Comparison of ENCODE assay signal across 11 mouse cellular contexts in genomic region chr8:94306989-94307513, GRCm38 (mm10). TPM values are rescaled to one million over a fixed set of nuclear protein-coding genes. Genes with fewer than 3 reads are reported as not detected.
A peak's percentile ranks its signal among the peaks of the same experiment; 100 is the strongest.
DNase-seq lines count a peak whose midpoint lies in the region; ATAC-seq lines count a peak whose summit lies in the region.
"Had no signal": no experiment of that assay in that cellular context is flagged by ENCODE, and none has a peak within 500 bp of the region (broad histone marks: within the 10 kb centered on the region; RNA-seq: fewer than 3 reads in every experiment).

No protein-coding gene starts in this region.

- peak overlapping the region; percentile 39; the same call in 1 of the 2 replicates for H3K27ac ChIP-seq in intestine, embryonic 16.5 days (ENCODE audit: low read length)
- H3K27ac ChIP-seq in forebrain, embryonic 14.5 days (ENCODE audit: low read depth, low read length): no peak overlapping the region

- 0 out of 2 replicates have a peak overlapping the region, but pooled peaks have one; percentile 25 for H3K9ac ChIP-seq in intestine, embryonic 16.5 days (ENCODE audit: low read depth, low read length)
- H3K9ac ChIP-seq in forebrain, embryonic 14.5 days (ENCODE audit: low read length): no peak overlapping the region

- no peak overlapping the region for H3K4me3 ChIP-seq in intestine, embryonic 16.5 days (ENCODE audit: low read length)
- no peak overlapping the region for H3K4me3 ChIP-seq in forebrain, embryonic 14.5 days (ENCODE audit: low read depth, low read length)

- 62% methylated on average over 7 of the region's 7 CpGs for WGBS in intestine, embryonic 16.5 days
- WGBS in forebrain, embryonic 14.5 days: 93% methylated on average over 7 of the region's 7 CpGs

- no peak overlapping the region for H3K4me2 ChIP-seq in intestine, embryonic 16.5 days (ENCODE audit: low read depth, low read length)
- H3K4me2 ChIP-seq in forebrain, embryonic 14.5 days (ENCODE audit: low read length): no peak overlapping the region

- H3K4me1 ChIP-seq in intestine, embryonic 16.5 days (ENCODE audit: control insufficient read depth, insufficient read depth, low read length): peaks cover 5% of the 10 kb centered on the region; the same call in 1 of the 2 replicates
- H3K4me1 ChIP-seq in forebrain, embryonic 14.5 days (ENCODE audit: control insufficient read depth, insufficient read depth, low read length): no peaks in the 10 kb centered on the region

- ATAC-seq in intestine, embryonic 16.5 days: peak; percentile 88
- no peak for ATAC-seq in inflammation-experienced regulatory T-cells, adult 6 months
- ATAC-seq in forebrain, embryonic 14.5 days: no peak

- DNase-seq in heart, adult 11 months: peak; percentile 73
- DNase-seq in heart, adult 18-20 months: no peak
- peak; percentile 93 for DNase-seq in 416B (ENCODE audit: low read depth)
- DNase-seq in lung, postnatal 14 days: peak; percentile 51
- no peak for DNase-seq in gastrocnemius, adult 18-20 months (ENCODE audit: low spot score)
- DNase-seq in forebrain, embryonic 14.5 days (ENCODE audit: low spot score): no peak
- DNase-seq: cerebellum, adult 11-12 months; midbrain, embryonic 14.5 days; retina, postnatal 1 day had no signal

- H3K27me3 ChIP-seq in intestine, embryonic 16.5 days (replicated peaks; ENCODE audit: control insufficient read depth, insufficient read depth, low read length): no peaks in the 10 kb centered on the region
- H3K27me3 ChIP-seq in forebrain, embryonic 14.5 days (replicated peaks; ENCODE audit: control insufficient read depth, insufficient read depth, low read length): no peaks in the 10 kb centered on the region

- peaks cover 24% of the 10 kb centered on the region for H3K36me3 ChIP-seq in intestine, embryonic 16.5 days (ENCODE audit: control insufficient read depth, insufficient read depth, low read length)
- H3K36me3 ChIP-seq in forebrain, embryonic 14.5 days (ENCODE audit: control insufficient read depth, insufficient read depth, low read length): peaks cover 84% of the 10 kb centered on the region

- no peaks in the 10 kb centered on the region for H3K9me3 ChIP-seq in intestine, embryonic 16.5 days (ENCODE audit: control insufficient read depth, low read length)
- no peaks in the 10 kb centered on the region for H3K9me3 ChIP-seq in forebrain, embryonic 14.5 days (replicated peaks; ENCODE audit: control insufficient read depth, low read length)

RNA-seq across cellular contexts. Expression of gene Slc12a3, which starts 21.9 kb away (rescaled TPM):
- under 1 TPM; 0.12 to 0.41 TPM for total RNA-seq in heart, adult 18-20 months (2021)
- polyA plus RNA-seq in intestine, embryonic 16.5 days (2015; fragmentation: Nextera tagmentation; extraction: Ambion mirVana): 0.05 and 0.06 TPM in 2 replicates
- total RNA-seq in gastrocnemius, adult 18-20 months (2021): under 1 TPM in 1 of 2 experiments, not detected in 1; 0.18 TPM
- under 1 TPM in 1 of 3 experiments, not detected in 2; 0.20 TPM for polyA plus RNA-seq in inflammation-experienced regulatory T-cells, adult 6 months (2017; shearing (Covaris generic))
- polyA plus RNA-seq in forebrain, embryonic 14.5 days (2014; fragmentation: Nextera tagmentation; extraction: Ambion mirVana): not detected in 2 replicates

Comparison
In these comparisons a context has a peak if more than half of its experiments do, and no peak if none do; other contexts are left out.
1. DNase-seq: peak in heart, adult 11 months (single experiment), 416B (single experiment) and lung, postnatal 14 days (single experiment); none in heart, adult 18-20 months (0 of 2), gastrocnemius, adult 18-20 months (single experiment) and forebrain, embryonic 14.5 days (single experiment).